Mouse (Mus musculus): ENCODE measurements around the gene Slc34a3. TPM values are rescaled to one million over a fixed set of nuclear protein-coding genes. Genes with fewer than 3 reads are reported as not detected.

The Slc34a3 gene
- polyA plus RNA-seq, 1 experiment = not detected

- peak; percentile 62 for DNase-seq
- Histone ChIP-seq H3K4me1 (ENCODE audit: control insufficient read depth, insufficient read depth, low read length) (no peaks in the 10 kb centered on the region), H3K4me3 (replicated peaks; ENCODE audit: extremely low read depth, low read depth, low read length) (peak overlapping the region; percentile 6)
- 3% methylated on average over 64 of the region's 64 CpGs for WGBS
- peak; percentile 39; the same call in 1 of the 2 replicates for TF ChIP-seq CTCF (IDR thresholded peaks at IDR 0.05; ENCODE audit: insufficient read depth, low read length)
- TF ChIP-seq POLR2A (IDR thresholded peaks at IDR 0.05; ENCODE audit: borderline replicate concordance, extremely low read depth, low read depth, low read length) = no peak
Measured at GRCm38 (mm10) chr2:25185625-25186574, 48.3 kb downstream of the Slc34a3 start.

GRCm38 (mm10) chr2:25184496-25184895 lies 49.7 kb downstream of the Slc34a3 start:
- Histone ChIP-seq H3K4me3 (replicated peaks; ENCODE audit: extremely low read depth, low read depth, low read length) (no peak overlapping the region), H3K4me1 (ENCODE audit: control insufficient read depth, insufficient read depth, low read length) (no peaks in the 10 kb centered on the region)
- WGBS = 89% methylated on average over 7 of the region's 7 CpGs
- TF ChIP-seq CTCF (IDR thresholded peaks at IDR 0.05; ENCODE audit: insufficient read depth, low read length) (no peak), POLR2A (IDR thresholded peaks at IDR 0.05; ENCODE audit: borderline replicate concordance, extremely low read depth, low read depth, low read length) (no peak; the same call in 1 of the 2 replicates)
- DNase-seq = no peak

- 68% methylated on average over 2 of the region's 2 CpGs for WGBS
- Histone ChIP-seq H3K4me3 (replicated peaks; ENCODE audit: extremely low read depth, low read depth, low read length) (no peak overlapping the region), H3K4me1 (ENCODE audit: control insufficient read depth, insufficient read depth, low read length) (peaks cover 3% of the 10 kb centered on the region; the same call in 1 of the 2 replicates)
- TF ChIP-seq POLR2A (IDR thresholded peaks at IDR 0.05; ENCODE audit: borderline replicate concordance, extremely low read depth, low read depth, low read length) = no peak
- no peak for TF ChIP-seq CTCF (IDR thresholded peaks at IDR 0.05; ENCODE audit: insufficient read depth, low read length)
- DNase-seq = no peak
Measured at GRCm38 (mm10) chr2:25183336-25183735, 50.8 kb downstream of the Slc34a3 start.

GRCm38 (mm10) chr2:25182664-25183063 lies 51.5 kb downstream of the Slc34a3 start:
- DNase-seq = no peak
- TF ChIP-seq POLR2A (IDR thresholded peaks at IDR 0.05; ENCODE audit: borderline replicate concordance, extremely low read depth, low read depth, low read length) = 0 out of 2 replicates have a peak, but pooled peaks have one; percentile 12
- TF ChIP-seq CTCF (IDR thresholded peaks at IDR 0.05; ENCODE audit: insufficient read depth, low read length) = no peak
- peak overlapping the region; percentile 39 for H3K4me3 ChIP-seq (replicated peaks; ENCODE audit: extremely low read depth, low read depth, low read length)
- 33% methylated on average over 6 of the region's 6 CpGs for WGBS
- H3K4me1 ChIP-seq (ENCODE audit: control insufficient read depth, insufficient read depth, low read length) = peaks cover 3% of the 10 kb centered on the region; the same call in 1 of the 2 replicates

GRCm38 (mm10) chr2:25181891-25182397 lies 52.2 kb downstream of the Slc34a3 start:
- Histone ChIP-seq H3K4me3 (replicated peaks; ENCODE audit: extremely low read depth, low read depth, low read length) (peak overlapping the region; percentile 67), H3K4me1 (ENCODE audit: control insufficient read depth, insufficient read depth, low read length) (peaks cover 10% of the 10 kb centered on the region)
- DNase-seq = no peak
- WGBS = 2% methylated on average over 17 of the region's 17 CpGs
- TF ChIP-seq POLR2A (IDR thresholded peaks at IDR 0.05; ENCODE audit: borderline replicate concordance, extremely low read depth, low read depth, low read length) = no peak
- TF ChIP-seq CTCF (IDR thresholded peaks at IDR 0.05; ENCODE audit: insufficient read depth, low read length) = no peak

- under 1% methylated on average over 100 of the region's 100 CpGs for whole genome bisulfite sequencing
- Histone ChIP-seq H3K4me1 (ENCODE audit: control insufficient read depth, insufficient read depth, low read length) (peaks cover 18% of the 10 kb centered on the region), H3K4me3 (replicated peaks; ENCODE audit: extremely low read depth, low read depth, low read length) (peak overlapping the region; percentile 67)
- TF ChIP-seq POLR2A (IDR thresholded peaks at IDR 0.05; ENCODE audit: borderline replicate concordance, extremely low read depth, low read depth, low read length) (peak; percentile 59; the same call in 1 of the 2 replicates), CTCF (IDR thresholded peaks at IDR 0.05; ENCODE audit: insufficient read depth, low read length) (no peak)
- DNase-seq = peak; percentile 70
Measured at GRCm38 (mm10) chr2:25180973-25181890, 52.9 kb downstream of the Slc34a3 start.

- DNase-seq = peak; percentile 91
- Histone ChIP-seq H3K4me3 (replicated peaks; ENCODE audit: extremely low read depth, low read depth, low read length) (peak within 1 kb of the TSS; percentile 67), H3K4me1 (ENCODE audit: control insufficient read depth, insufficient read depth, low read length) (peaks cover 24% of the 10 kb centered on the region)
- TF ChIP-seq POLR2A (IDR thresholded peaks at IDR 0.05; ENCODE audit: borderline replicate concordance, extremely low read depth, low read depth, low read length) (peak; percentile 75; the same call in 1 of the 2 replicates), CTCF (IDR thresholded peaks at IDR 0.05; ENCODE audit: insufficient read depth, low read length) (0 out of 2 replicates have a peak, but pooled peaks have one; percentile 20)
- under 1% methylated on average over 35 of the region's 35 CpGs for WGBS
Measured at GRCm38 (mm10) chr2:25180478-25180903, 53.7 kb downstream of the Slc34a3 start, which contains the start of gene Nrarp. TSS of gene Nrarp (plus strand) at chr2:25180758.

GRCm38 (mm10) chr2:25179566-25180217 lies 54.5 kb downstream of the Slc34a3 start:
- 69% methylated on average over 15 of the region's 15 CpGs for WGBS
- Histone ChIP-seq H3K4me3 (replicated peaks; ENCODE audit: extremely low read depth, low read depth, low read length) (no peak overlapping the region), H3K4me1 (ENCODE audit: control insufficient read depth, insufficient read depth, low read length) (peaks cover 28% of the 10 kb centered on the region)
- TF ChIP-seq POLR2A (IDR thresholded peaks at IDR 0.05; ENCODE audit: borderline replicate concordance, extremely low read depth, low read depth, low read length) = no peak
- TF ChIP-seq CTCF (IDR thresholded peaks at IDR 0.05; ENCODE audit: insufficient read depth, low read length) = no peak
- DNase-seq = peak; percentile 3

Other genes with a start within 250 kb of the Slc34a3 start
- gene Nsmf, start 180.0 kb downstream of the Slc34a3 start, polyA plus RNA-seq (2012; rRNA removed) = 124 and 135 TPM in 2 replicates
- gene Entpd8, start 154.1 kb downstream of the Slc34a3 start, polyA plus RNA-seq (2012; rRNA removed) = 2.0 and 2.6 TPM in 2 replicates
- 2.1 and 2.4 TPM in 2 replicates for gene Noxa1, start 139.2 kb downstream of the Slc34a3 start, polyA plus RNA-seq (2012; rRNA removed)
- 46.0 and 69.2 TPM in 2 replicates for gene Nrarp, start 53.6 kb downstream of the Slc34a3 start, polyA plus RNA-seq (2012; rRNA removed)
- gene Tor4a, start 37.5 kb downstream of the Slc34a3 start, polyA plus RNA-seq (2012; rRNA removed) = 52.8 and 54.9 TPM in 2 replicates
- gene Nelfb, start 22.9 kb downstream of the Slc34a3 start, polyA plus RNA-seq (2012; rRNA removed) = 58.0 and 94.5 TPM in 2 replicates
- gene Stpg3, start 19.7 kb downstream of the Slc34a3 start, polyA plus RNA-seq (2012; rRNA removed) = not detected in 2 replicates
- gene Fam166a, start 15.6 kb downstream of the Slc34a3 start, polyA plus RNA-seq (2012; rRNA removed) = 0.17 TPM in 1 of 2 replicates, not detected in the other
- 490 and 623 TPM in 2 replicates for gene Tubb4b, start 9.7 kb downstream of the Slc34a3 start, polyA plus RNA-seq (2012; rRNA removed)
- gene Rnf224, start 2.4 kb upstream of the Slc34a3 start, polyA plus RNA-seq (2012; rRNA removed) = 0.76 TPM in 1 of 2 replicates, not detected in the other
- gene Rnf208, start 7.9 kb upstream of the Slc34a3 start, polyA plus RNA-seq (2012; rRNA removed) = 14.1 and 28.6 TPM in 2 replicates
- 120 TPM in 1 of 2 replicates, not detected in the other for gene Cysrt1, start 8.1 kb upstream of the Slc34a3 start, polyA plus RNA-seq (2012; rRNA removed)
- gene AL732309.1, start 12.5 kb upstream of the Slc34a3 start, polyA plus RNA-seq (2012; rRNA removed) = 15.0 and 20.9 TPM in 2 replicates
- gene Tmem203, start 21.1 kb upstream of the Slc34a3 start, polyA plus RNA-seq (2012; rRNA removed) = 53.5 and 54.5 TPM in 2 replicates
- 17.4 and 24.3 TPM in 2 replicates for gene Tprn, start 28.3 kb upstream of the Slc34a3 start, polyA plus RNA-seq (2012; rRNA removed)
- gene Ssna1, start 38.1 kb upstream of the Slc34a3 start, polyA plus RNA-seq (2012; rRNA removed) = 41.6 and 49.5 TPM in 2 replicates
- gene Anapc2, start 38.1 kb upstream of the Slc34a3 start, polyA plus RNA-seq (2012; rRNA removed) = 82.1 and 133 TPM in 2 replicates
- 0.40 TPM in 1 of 2 replicates, not detected in the other for gene Tmem210, start 53.8 kb upstream of the Slc34a3 start, polyA plus RNA-seq (2012; rRNA removed)
- gene Lrrc26, start 55.6 kb upstream of the Slc34a3 start, polyA plus RNA-seq (2012; rRNA removed) = 52.8 and 59.6 TPM in 2 replicates
- 0.46 and 0.52 TPM in 2 replicates for gene Grin1, start 84.8 kb upstream of the Slc34a3 start, polyA plus RNA-seq (2012; rRNA removed)
- gene Man1b1, start 98.0 kb upstream of the Slc34a3 start, polyA plus RNA-seq (2012; rRNA removed) = 14.4 and 18.1 TPM in 2 replicates
- gene Dpp7, start 122.0 kb upstream of the Slc34a3 start, polyA plus RNA-seq (2012; rRNA removed) = 33.6 and 36.4 TPM in 2 replicates
- 59.5 and 65.3 TPM in 2 replicates for gene Uap1l1, start 131.3 kb upstream of the Slc34a3 start, polyA plus RNA-seq (2012; rRNA removed)
- 5.5 and 6.3 TPM in 2 replicates for gene Sapcd2, start 138.0 kb upstream of the Slc34a3 start, polyA plus RNA-seq (2012; rRNA removed)
- 18.4 and 18.6 TPM in 2 replicates for gene Entpd2, start 161.5 kb upstream of the Slc34a3 start, polyA plus RNA-seq (2012; rRNA removed)
- gene Npdc1, start 165.0 kb upstream of the Slc34a3 start, polyA plus RNA-seq (2012; rRNA removed) = 166 and 185 TPM in 2 replicates
- 2.1 and 3.0 TPM in 2 replicates for gene Fut7, start 188.9 kb upstream of the Slc34a3 start, polyA plus RNA-seq (2012; rRNA removed)
- 52.4 and 61.5 TPM in 2 replicates for gene Abca2, start 194.3 kb upstream of the Slc34a3 start, polyA plus RNA-seq (2012; rRNA removed)
- gene Clic3, start 222.5 kb upstream of the Slc34a3 start, polyA plus RNA-seq (2012; rRNA removed) = 1,602 and 1,847 TPM in 2 replicates
- 74.6 and 76.0 TPM in 2 replicates for gene Paxx, start 226.7 kb upstream of the Slc34a3 start, polyA plus RNA-seq (2012; rRNA removed)
- 0.62 and 0.80 TPM in 2 replicates for gene Ptgds, start 235.7 kb upstream of the Slc34a3 start, polyA plus RNA-seq (2012; rRNA removed)

All from lung, adult 2 months (tissue).